Mouse (Mus musculus): Measurements from ENCODE around the gene Parp16. TPM values are rescaled to one million over a fixed set of nuclear protein-coding genes. Genes with fewer than 3 reads are reported as not detected.
A peak's percentile ranks its signal among the peaks of the same experiment; 100 is the strongest.

Parp16 gene
- total RNA-seq (2021): 1 to 10 TPM; 3.6 to 4.0 TPM
- long read RNA-seq, experiment 1, partial matches to known transcripts: 0 of 2 reads
- long read RNA-seq, experiment 1, other reads (novel, unspliced or antisense): 0 of 2 reads
- long read RNA-seq, experiment 2, partial matches to known transcripts: 0 of 3 reads
- long read RNA-seq, experiment 2, other reads (novel, unspliced or antisense): 0 of 3 reads

GRCm38 (mm10) chr9:65195053-65195452 lies at the start of gene Parp16:
Gene Parp16 (plus strand): TSS chr9:65195353.
- intact Hi-C loops (cut with DNase I): no loop called here
- Histone ChIP-seq H3K4me3 (no peak within 1 kb of the TSS), H3K27ac (peak within 1 kb of the TSS; percentile 95)
- no peak for DNase-seq (ENCODE audit: extremely low spot score in 1 of 2, low spot score in 2 of 2)
- no peak for TF ChIP-seq CTCF (IDR thresholded peaks at IDR 0.05)

- H3K27ac ChIP-seq: no peak overlapping the region
- intact Hi-C loops (cut with DNase I): no loop called here
- TF ChIP-seq CTCF (IDR thresholded peaks at IDR 0.05): no peak
- no peak for DNase-seq (ENCODE audit: extremely low spot score in 1 of 2, low spot score in 2 of 2)
- H3K4me3 ChIP-seq: no peak overlapping the region
Measured at GRCm38 (mm10) chr9:65146001-65146400, 49.2 kb upstream of the Parp16 start.

DNA sequence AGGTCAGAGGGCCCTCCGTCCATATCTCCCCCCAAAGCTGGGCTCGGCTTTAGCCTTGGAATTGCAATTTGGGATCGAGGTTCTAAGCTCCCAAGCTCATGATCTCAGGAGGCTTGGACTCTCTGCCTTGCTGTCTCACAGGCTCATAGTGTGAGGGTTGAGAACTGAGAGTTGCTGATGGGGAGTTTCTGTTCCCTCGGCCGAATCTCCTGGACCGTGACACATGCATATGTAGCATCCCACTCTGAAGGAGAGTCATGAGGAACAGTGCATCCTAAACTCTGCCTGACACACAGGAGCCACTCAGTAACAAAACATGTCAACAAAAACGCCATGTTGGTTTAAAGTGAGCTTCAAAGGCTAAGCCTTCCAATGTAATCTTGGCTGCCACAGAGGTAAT lies 46.6 kb upstream of the Parp16 start:
- no peak overlapping the region for H3K27ac ChIP-seq
- no peak overlapping the region for H3K4me3 ChIP-seq
- no peak for TF ChIP-seq CTCF (IDR thresholded peaks at IDR 0.05)
- no peak for DNase-seq (ENCODE audit: extremely low spot score in 1 of 2, low spot score in 2 of 2)
- intact Hi-C loops (cut with DNase I): no loop called here

- DNase-seq (ENCODE audit: extremely low spot score in 1 of 2, low spot score in 2 of 2): no peak
- H3K27ac ChIP-seq: no peak overlapping the region
- TF ChIP-seq CTCF (IDR thresholded peaks at IDR 0.05): no peak
- H3K4me3 ChIP-seq: no peak overlapping the region
- intact Hi-C loops (cut with DNase I): no loop called here
Measured at GRCm38 (mm10) chr9:65152711-65153330, 42.3 kb upstream of the Parp16 start.

GRCm38 (mm10) chr9:65153331-65153711 lies 41.8 kb upstream of the Parp16 start:
- intact Hi-C loops (cut with DNase I): no loop called here
- TF ChIP-seq CTCF (IDR thresholded peaks at IDR 0.05): no peak
- DNase-seq (ENCODE audit: extremely low spot score in 1 of 2, low spot score in 2 of 2): no peak
- Histone ChIP-seq H3K4me3 (no peak overlapping the region), H3K27ac (no peak overlapping the region)

GRCm38 (mm10) chr9:65154692-65155455 lies 40.3 kb upstream of the Parp16 start:
- TF ChIP-seq CTCF (IDR thresholded peaks at IDR 0.05): no peak
- H3K4me3 ChIP-seq: no peak overlapping the region
- intact Hi-C loops (cut with DNase I): no loop called here
- H3K27ac ChIP-seq: no peak overlapping the region
- no peak for DNase-seq (ENCODE audit: extremely low spot score in 1 of 2, low spot score in 2 of 2)

DNA sequence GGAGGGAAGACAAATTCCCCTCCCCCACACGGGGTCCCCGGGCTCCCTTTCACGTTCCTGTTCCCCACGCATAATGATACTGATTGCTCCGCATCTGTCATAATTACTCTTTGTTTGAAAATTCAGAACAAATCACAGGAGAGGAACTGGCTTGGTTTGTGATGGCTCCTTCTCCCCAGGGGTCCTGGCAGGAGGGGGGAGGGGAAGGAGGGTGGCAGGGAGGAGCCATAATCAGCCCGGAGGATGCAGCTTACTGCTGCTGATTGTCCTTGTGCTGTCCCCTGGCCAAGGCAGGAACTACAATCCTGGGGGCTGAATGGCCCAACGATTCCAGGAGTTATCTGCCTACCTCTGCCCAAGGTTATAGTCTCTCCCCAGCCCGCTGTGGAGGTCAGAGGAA lies 38.5 kb upstream of the Parp16 start:
- no peak for TF ChIP-seq CTCF (IDR thresholded peaks at IDR 0.05)
- no peak for DNase-seq (ENCODE audit: extremely low spot score in 1 of 2, low spot score in 2 of 2)
- Histone ChIP-seq H3K4me3 (no peak overlapping the region), H3K27ac (no peak overlapping the region)
- intact Hi-C loops (cut with DNase I): no loop called here

- Histone ChIP-seq H3K4me3 (no peak overlapping the region), H3K27ac (no peak overlapping the region)
- intact Hi-C loops (cut with DNase I): no loop called here
- DNase-seq (ENCODE audit: extremely low spot score in 1 of 2, low spot score in 2 of 2): no peak
- no peak for TF ChIP-seq CTCF (IDR thresholded peaks at IDR 0.05)
Measured at GRCm38 (mm10) chr9:65157631-65158030, 37.5 kb upstream of the Parp16 start.

- TF ChIP-seq CTCF (IDR thresholded peaks at IDR 0.05): no peak
- Histone ChIP-seq H3K4me3 (no peak overlapping the region), H3K27ac (no peak overlapping the region)
- DNase-seq (ENCODE audit: extremely low spot score in 1 of 2, low spot score in 2 of 2): no peak
- intact Hi-C loops (cut with DNase I): no loop called here
Measured at GRCm38 (mm10) chr9:65161188-65161587, 34.0 kb upstream of the Parp16 start.

- H3K27ac ChIP-seq: no peak overlapping the region
- no peak for DNase-seq (ENCODE audit: extremely low spot score in 1 of 2, low spot score in 2 of 2)
- intact Hi-C loops (cut with DNase I): no loop called here
- no peak overlapping the region for H3K4me3 ChIP-seq
- TF ChIP-seq CTCF (IDR thresholded peaks at IDR 0.05): no peak
Measured at GRCm38 (mm10) chr9:65161881-65162280, 33.3 kb upstream of the Parp16 start.

- no peak for TF ChIP-seq CTCF (IDR thresholded peaks at IDR 0.05)
- peak overlapping the region; percentile 51 for H3K4me3 ChIP-seq
- H3K27ac ChIP-seq: 0 out of 2 replicates have a peak overlapping the region, but pooled peaks have one; percentile 32
- intact Hi-C loops (cut with DNase I): no loop called here
- peak; percentile 34 to 46 for DNase-seq (ENCODE audit: extremely low spot score in 1 of 2, low spot score in 2 of 2)
Measured at GRCm38 (mm10) chr9:65162711-65163639, 32.2 kb upstream of the Parp16 start.

All from left cerebral cortex, adult 2 months (tissue).